Mouse (Mus musculus) forebrain, embryonic 12.5 days (tissue): Measurements from ENCODE around the gene Tcf7l1. TPM values are rescaled to one million over a fixed set of nuclear protein-coding genes. Genes with fewer than 3 reads are reported as not detected.

Experiments
- ATAC-seq: fragments of 200-750 bp; cut with Nextera tagmentation; 2 replicates; pipeline ENCODE4 v1.8.0; 2017; ENCODE audit warnings: moderate TSS enrichment; ENCODE audit not compliant: low FRiP score
- H3K27ac ChIP-seq: fragments of 300-500 bp; sonication (generic); 2 replicates; pipeline ENCODE4 v1.5.1; 2016; ENCODE audit warnings: mild to moderate bottlenecking
- H3K27me3 ChIP-seq: fragments of 300-500 bp; sonication (generic); 2 replicates; pipeline ENCODE4 v1.6.1; 2016; ENCODE audit warnings: mild to moderate bottlenecking
- H3K36me3 ChIP-seq: fragments of 300-500 bp; sonication (generic); replicated peaks from 2 replicates; pipeline ENCODE4 v1.6.1; 2016; ENCODE audit warnings: mild to moderate bottlenecking
- H3K4me1 ChIP-seq: fragments of 300-500 bp; sonication (generic); 2 replicates; pipeline ENCODE4 v1.6.1; 2016
- H3K4me2 ChIP-seq: fragments of 300-500 bp; sonication (generic); 2 replicates; pipeline ENCODE4 v1.6.1; 2016; ENCODE audit warnings: mild to moderate bottlenecking, moderate library complexity
- H3K4me3 ChIP-seq: fragments of 300-500 bp; sonication (generic); replicated peaks from 2 replicates; pipeline ENCODE4 v1.5.1; 2016; ENCODE audit warnings: mild to moderate bottlenecking
- H3K9ac ChIP-seq: fragments of 300-500 bp; sonication (generic); 2 replicates; pipeline ENCODE4 v1.6.1; 2016; ENCODE audit warnings: mild to moderate bottlenecking
- H3K9me3 ChIP-seq: fragments of 300-500 bp; sonication (generic); 2 replicates; pipeline ENCODE4 v1.6.1; 2016
- WGBS: fragments of 180-500 bp; shearing (Covaris S2); methylation state at CpG from one replicate; pipeline ENCODE4 v1.1.7; 2016; 5-methylcytosine and 5-hydroxymethylcytosine counted together
- polyA plus RNA-seq: library from polyadenylated mRNA; unstranded; fragments of >200 nt; fragmentation: Nextera tagmentation; extraction: Ambion mirVana; gene quantifications from 2 replicates; pipeline ENCODE4 v1.2.1, GENCODE M21; 2016

Tcf7l1 gene
- polyA plus RNA-seq, 1 experiment from 2014 or later, result 24.4 TPM

DNA sequence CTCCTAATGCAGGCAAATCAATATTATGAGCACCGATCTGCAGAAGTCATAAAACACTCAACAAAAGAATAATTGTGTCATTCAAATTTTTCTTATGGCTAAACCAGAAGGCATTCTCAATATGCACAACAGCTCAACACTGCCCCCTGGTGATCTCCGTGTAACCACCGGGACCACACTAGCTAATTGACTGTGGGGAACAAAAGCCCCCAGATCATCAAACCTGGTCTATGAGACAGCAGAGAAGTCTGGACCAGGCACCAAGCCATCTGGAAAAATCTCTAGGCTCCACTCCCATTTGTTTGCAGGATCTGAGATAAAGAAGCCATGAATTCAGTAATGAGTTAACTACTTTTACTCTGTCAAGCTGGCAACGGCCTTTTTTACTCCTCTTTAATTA is 122.0 kb downstream of the Tcf7l1 start:
- Histone ChIP-seq H3K27ac (no peak overlapping the region), H3K4me3 (no peak overlapping the region), H3K9me3 (no peaks in the 10 kb centered on the region), H3K9ac (no peak overlapping the region), H3K36me3 (no peaks in the 10 kb centered on the region), H3K4me1 (peaks cover 10% of the 10 kb centered on the region; the same call in 1 of the 2 replicates), H3K27me3 (peaks cover 11% of the 10 kb centered on the region; the same call in 1 of the 2 replicates), H3K4me2 (no peak overlapping the region)
- WGBS, result 40% methylated on average over 4 of the region's 4 CpGs
- peak; percentile 86; the same call in 1 of the 2 replicates for ATAC-seq

DNA sequence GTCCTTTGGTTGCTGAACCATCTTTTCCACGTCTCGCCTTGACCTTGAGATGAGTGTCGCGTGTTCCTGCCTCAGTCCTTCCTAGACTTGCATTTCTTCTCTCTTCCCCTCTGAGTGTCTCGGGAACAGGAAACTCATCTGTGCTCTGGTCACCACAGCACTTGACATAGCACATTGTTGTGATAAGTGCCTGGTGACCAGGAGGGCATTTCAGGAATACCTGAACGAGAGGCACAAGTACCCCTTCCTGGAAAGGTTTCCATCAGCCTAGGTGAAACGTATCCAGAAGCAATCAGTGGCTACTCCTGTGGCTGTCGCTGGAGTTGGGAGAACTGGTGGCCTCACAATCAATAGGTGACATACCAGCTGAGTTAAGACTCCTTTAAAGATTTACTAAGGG is 124.8 kb downstream of the Tcf7l1 start:
- H3K4me1 ChIP-seq, result peaks cover 12% of the 10 kb centered on the region
- H3K27ac ChIP-seq, result no peak overlapping the region
- H3K27me3 ChIP-seq, result no peaks in the 10 kb centered on the region
- no peak overlapping the region for H3K4me2 ChIP-seq
- no peak overlapping the region for H3K9ac ChIP-seq
- H3K9me3 ChIP-seq, result no peaks in the 10 kb centered on the region
- WGBS, result 83% methylated on average over 8 of the region's 8 CpGs
- no peak for ATAC-seq
- H3K36me3 ChIP-seq, result no peaks in the 10 kb centered on the region
- H3K4me3 ChIP-seq, result no peak overlapping the region

DNA sequence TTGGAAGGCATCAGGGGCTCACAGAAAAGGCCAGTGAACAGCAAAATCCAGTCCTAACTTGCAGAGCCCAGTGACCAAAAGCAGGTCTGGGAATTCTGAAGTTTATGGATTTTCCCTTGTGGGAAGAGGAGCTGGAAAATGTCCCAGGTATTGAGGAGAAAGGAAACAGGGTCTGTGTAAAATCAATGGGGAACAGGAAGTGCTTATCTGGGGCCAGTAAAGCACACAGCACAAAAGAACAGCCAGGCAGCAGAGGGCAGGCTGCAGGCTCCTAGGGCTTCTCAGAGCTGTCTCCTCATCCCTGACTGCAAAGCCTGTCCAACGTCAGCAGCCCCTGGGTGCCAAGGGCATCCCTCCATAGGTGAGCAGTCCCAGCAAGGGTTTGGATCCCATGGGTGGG is 126.1 kb downstream of the Tcf7l1 start:
- Histone ChIP-seq H3K4me2 (no peak overlapping the region), H3K4me1 (peaks cover 12% of the 10 kb centered on the region), H3K9ac (no peak overlapping the region), H3K27ac (no peak overlapping the region), H3K27me3 (no peaks in the 10 kb centered on the region), H3K36me3 (no peaks in the 10 kb centered on the region), H3K9me3 (no peaks in the 10 kb centered on the region), H3K4me3 (no peak overlapping the region)
- ATAC-seq, result no peak
- WGBS, result 15% methylated on average over 1 of the region's 1 CpGs

DNA sequence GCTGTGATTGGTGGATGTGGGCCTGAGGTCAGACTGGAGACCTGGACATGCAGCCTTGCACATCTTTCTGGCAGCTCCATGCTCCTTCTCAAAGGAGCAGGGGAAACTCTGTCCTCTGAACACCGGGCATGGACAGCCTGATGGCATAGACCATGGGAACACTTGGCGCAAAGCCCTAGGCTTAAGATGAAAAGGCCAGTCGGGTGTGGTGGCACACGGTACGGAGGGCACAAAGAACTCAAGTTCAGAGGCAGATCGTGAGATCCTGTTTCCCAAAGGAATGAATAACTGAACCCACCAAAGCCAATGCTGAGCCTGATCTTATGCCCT is 128.7 kb downstream of the Tcf7l1 start:
- no peak overlapping the region for H3K27ac ChIP-seq
- H3K9me3 ChIP-seq, result no peaks in the 10 kb centered on the region
- no peaks in the 10 kb centered on the region for H3K36me3 ChIP-seq
- no peak overlapping the region for H3K4me3 ChIP-seq
- no peak overlapping the region for H3K9ac ChIP-seq
- ATAC-seq, result no peak
- no peak overlapping the region for H3K4me2 ChIP-seq
- H3K27me3 ChIP-seq, result no peaks in the 10 kb centered on the region
- H3K4me1 ChIP-seq, result peaks cover 22% of the 10 kb centered on the region
- 92% methylated on average over 6 of the region's 6 CpGs for WGBS

DNA sequence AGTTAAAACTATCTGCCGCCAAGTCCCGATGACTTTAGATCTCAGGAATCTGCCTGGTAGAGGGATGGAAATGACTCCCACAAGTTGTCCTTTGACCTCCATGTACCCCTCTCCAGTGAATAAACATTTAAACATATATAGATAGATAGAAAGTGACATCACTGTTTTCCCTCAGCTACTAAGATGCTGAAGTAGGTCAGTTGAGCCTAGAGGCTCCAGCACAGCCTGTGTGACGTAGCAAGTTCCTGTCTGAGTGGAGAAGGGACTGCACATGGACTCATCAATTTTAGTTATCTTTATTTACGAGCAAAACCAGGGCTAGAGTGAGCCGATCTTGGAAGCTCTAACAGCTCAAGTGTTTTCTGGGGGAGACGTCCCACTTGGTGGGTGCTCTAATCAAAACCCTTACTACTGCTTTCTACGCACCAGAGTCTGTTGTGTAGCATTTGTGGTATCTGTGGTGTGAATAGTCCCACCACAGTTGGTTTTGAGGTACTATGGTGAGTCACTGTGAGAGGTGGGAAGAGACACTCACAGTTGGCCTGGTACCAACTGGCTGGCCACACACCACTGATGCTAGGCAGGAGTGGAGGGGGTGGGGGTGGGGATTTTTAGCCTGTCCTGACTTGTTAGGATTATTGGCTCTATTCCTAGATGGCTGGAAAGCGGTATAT is 129.2 kb downstream of the Tcf7l1 start:
- peaks cover 26% of the 10 kb centered on the region for H3K4me1 ChIP-seq
- H3K9me3 ChIP-seq, result no peaks in the 10 kb centered on the region
- no peak overlapping the region for H3K4me3 ChIP-seq
- no peaks in the 10 kb centered on the region for H3K27me3 ChIP-seq
- H3K4me2 ChIP-seq, result no peak overlapping the region
- ATAC-seq, result no peak
- no peak overlapping the region for H3K27ac ChIP-seq
- WGBS, result 89% methylated on average over 8 of the region's 8 CpGs
- no peak overlapping the region for H3K9ac ChIP-seq
- no peaks in the 10 kb centered on the region for H3K36me3 ChIP-seq

DNA sequence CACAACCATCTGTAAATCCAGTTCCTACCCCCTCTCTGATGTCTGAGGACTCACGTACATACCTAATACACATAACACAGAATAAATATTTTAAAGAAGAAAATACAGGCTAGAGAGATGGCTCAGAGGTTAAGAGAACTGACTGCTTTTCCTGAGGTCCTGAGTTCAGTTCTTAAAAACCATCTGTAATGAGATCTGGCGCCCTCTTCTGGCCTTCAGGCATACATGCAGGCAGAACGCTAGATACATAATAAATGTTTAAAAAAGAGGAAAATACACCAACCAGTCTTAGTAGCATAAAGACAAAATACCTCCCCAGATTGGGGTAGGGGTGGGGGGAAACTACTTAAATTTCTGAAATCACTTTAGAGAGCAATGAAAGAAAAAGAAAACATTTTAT is 131.0 kb downstream of the Tcf7l1 start:
- H3K27ac ChIP-seq, result no peak overlapping the region
- no peaks in the 10 kb centered on the region for H3K27me3 ChIP-seq
- peaks cover 37% of the 10 kb centered on the region for H3K4me1 ChIP-seq
- WGBS, result 54% methylated on average over 3 of the region's 3 CpGs
- no peaks in the 10 kb centered on the region for H3K36me3 ChIP-seq
- ATAC-seq, result no peak
- H3K4me3 ChIP-seq, result no peak overlapping the region
- H3K9ac ChIP-seq, result no peak overlapping the region
- no peaks in the 10 kb centered on the region for H3K9me3 ChIP-seq
- H3K4me2 ChIP-seq, result no peak overlapping the region

DNA sequence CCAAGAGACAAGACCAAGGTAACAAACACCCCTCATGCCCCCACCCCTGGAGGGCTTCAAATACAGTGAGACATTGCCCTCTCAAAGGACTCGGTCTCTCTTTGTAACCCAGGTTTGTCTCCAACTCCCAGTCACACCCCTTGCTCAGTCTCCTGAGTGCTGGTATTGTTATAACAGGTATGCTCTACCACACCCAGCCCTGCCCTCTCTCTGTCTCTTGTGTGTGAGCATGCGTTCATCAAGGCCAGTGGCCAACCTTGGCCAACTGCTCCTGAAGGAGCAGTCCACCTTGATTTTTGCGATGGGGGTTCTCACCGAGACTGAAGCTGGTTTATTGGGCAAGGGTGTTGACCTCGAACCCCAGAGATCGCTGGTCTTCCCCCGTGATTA is 133.0 kb downstream of the Tcf7l1 start:
- H3K36me3 ChIP-seq, result no peaks in the 10 kb centered on the region
- H3K9ac ChIP-seq, result no peak overlapping the region
- H3K27ac ChIP-seq, result peak overlapping the region; percentile 65; the same call in 1 of the 2 replicates
- 90% methylated on average over 7 of the region's 7 CpGs for WGBS
- ATAC-seq, result no peak
- no peaks in the 10 kb centered on the region for H3K9me3 ChIP-seq
- H3K4me1 ChIP-seq, result peaks cover 36% of the 10 kb centered on the region
- no peak overlapping the region for H3K4me2 ChIP-seq
- H3K27me3 ChIP-seq, result no peaks in the 10 kb centered on the region
- no peak overlapping the region for H3K4me3 ChIP-seq

DNA sequence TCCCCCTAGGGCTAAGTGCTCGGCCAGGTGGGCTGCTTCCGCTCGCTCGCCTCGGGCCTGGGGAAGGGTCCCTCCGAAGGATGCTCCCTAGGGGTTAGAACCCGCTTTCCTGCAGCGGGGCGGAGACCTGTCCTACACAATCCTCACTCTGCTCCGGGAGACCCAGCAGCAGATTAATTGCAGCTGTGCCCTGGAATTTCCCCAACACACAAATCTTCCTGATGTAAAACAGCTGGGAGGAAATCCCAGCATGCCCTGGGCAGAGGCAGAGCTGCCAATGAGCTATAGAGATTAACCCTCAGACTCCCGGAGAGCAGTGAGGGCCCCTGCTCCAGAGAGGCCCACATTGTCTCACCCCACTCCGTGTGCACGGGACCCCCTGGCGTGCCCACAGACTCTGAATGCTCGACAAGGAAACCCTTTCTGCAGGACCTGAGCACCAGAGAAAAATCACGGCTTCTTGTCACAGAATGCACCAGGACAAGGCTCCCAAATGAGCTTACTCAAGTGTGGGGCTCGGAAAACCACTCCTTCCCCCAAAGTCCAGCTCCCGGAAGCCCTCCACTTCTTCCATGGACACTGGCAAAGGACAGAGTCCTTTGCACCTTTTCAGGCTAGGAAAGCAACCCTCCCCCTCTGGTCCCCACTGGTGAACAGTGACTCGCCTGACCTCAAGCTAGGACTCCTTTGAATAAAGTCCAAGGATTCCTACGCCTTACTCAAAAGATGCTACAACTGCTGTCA is 133.6 kb downstream of the Tcf7l1 start:
- Histone ChIP-seq H3K9ac (0 out of 2 replicates have a peak overlapping the region, but pooled peaks have one; percentile 29), H3K4me1 (peaks cover 33% of the 10 kb centered on the region), H3K27ac (peak overlapping the region; percentile 65), H3K4me3 (peak overlapping the region; percentile 19), H3K36me3 (no peaks in the 10 kb centered on the region), H3K4me2 (peak overlapping the region; percentile 36), H3K9me3 (no peaks in the 10 kb centered on the region), H3K27me3 (no peaks in the 10 kb centered on the region)
- peak; percentile 53; the same call in 1 of the 2 replicates for ATAC-seq
- WGBS, result 43% methylated on average over 20 of the region's 20 CpGs

DNA sequence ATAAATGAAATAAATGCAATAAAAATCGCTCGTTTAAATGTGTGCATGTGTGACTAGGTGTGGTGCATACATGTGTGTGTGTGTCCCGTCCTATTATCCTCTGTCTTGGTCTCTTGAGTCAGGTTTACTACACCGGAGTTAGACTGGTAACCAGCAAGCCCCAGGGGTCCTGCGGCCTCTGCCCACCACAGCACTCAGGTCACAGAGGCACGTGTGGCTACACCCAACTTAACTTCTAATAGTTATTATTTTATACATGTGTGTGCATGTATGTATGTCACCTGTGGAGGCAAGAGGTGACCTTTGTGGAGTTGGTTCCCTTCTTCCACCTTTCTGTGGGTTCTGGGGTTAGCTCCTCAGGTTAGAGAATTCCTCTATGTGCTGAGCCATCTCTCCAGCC is 134.7 kb downstream of the Tcf7l1 start:
- H3K4me1 ChIP-seq, result peaks cover 28% of the 10 kb centered on the region
- no peak overlapping the region for H3K4me2 ChIP-seq
- no peak overlapping the region for H3K4me3 ChIP-seq
- WGBS, result 94% methylated on average over 6 of the region's 6 CpGs
- H3K36me3 ChIP-seq, result no peaks in the 10 kb centered on the region
- no peak overlapping the region for H3K9ac ChIP-seq
- no peak for ATAC-seq
- no peak overlapping the region for H3K27ac ChIP-seq
- H3K27me3 ChIP-seq, result no peaks in the 10 kb centered on the region
- H3K9me3 ChIP-seq, result no peaks in the 10 kb centered on the region

DNA sequence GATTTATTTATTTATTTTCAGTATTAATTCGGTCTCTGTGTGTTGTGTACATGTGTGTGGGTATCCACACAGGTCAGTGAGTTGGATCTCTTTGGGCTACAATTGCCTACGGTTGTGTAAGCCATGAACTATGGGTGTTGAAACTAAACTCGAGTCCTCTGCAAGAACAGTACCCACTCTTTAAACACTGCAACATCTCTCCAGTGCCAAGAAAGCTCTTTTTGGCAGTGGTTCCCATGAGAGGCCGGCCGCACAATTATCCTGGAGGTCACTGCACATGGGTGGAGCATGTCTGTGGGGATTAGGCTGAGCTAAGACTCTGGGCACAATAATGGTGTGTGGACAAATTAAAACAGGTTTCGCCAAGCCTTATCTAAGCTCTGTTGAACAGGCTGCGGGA is 135.6 kb downstream of the Tcf7l1 start:
- no peaks in the 10 kb centered on the region for H3K36me3 ChIP-seq
- ATAC-seq, result 0 out of 2 replicates have a peak, but pooled peaks have one; percentile 45
- no peaks in the 10 kb centered on the region for H3K9me3 ChIP-seq
- H3K27me3 ChIP-seq, result no peaks in the 10 kb centered on the region
- 64% methylated on average over 7 of the region's 7 CpGs for WGBS
- 0 out of 2 replicates have a peak overlapping the region, but pooled peaks have one; percentile 38 for H3K27ac ChIP-seq
- no peak overlapping the region for H3K9ac ChIP-seq
- H3K4me1 ChIP-seq, result peaks cover 30% of the 10 kb centered on the region
- H3K4me3 ChIP-seq, result no peak overlapping the region
- no peak overlapping the region for H3K4me2 ChIP-seq

DNA sequence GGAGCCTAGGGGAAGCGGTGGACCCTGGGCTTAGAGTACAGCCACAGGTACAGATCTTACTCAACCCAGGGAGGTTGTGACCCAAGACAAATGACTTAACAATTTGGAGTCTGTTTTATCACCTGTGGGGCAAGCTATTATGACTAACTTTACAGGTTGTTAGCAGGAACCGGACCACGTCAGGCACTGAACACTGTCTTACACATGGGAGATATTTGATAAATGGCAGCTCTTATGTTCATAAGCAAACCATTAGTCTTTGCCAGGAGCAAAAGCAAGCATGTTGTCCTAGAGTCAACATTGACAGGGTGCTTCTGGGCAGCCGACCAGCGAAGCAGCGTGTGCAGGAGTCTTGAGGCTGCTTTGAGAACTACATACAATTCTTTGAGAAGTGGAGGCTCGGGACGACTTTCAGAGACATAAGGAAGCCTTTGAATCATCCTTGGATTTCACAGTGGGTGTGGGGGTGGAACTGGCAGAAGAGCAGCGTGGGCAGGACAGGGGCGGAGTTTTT is 138.7 kb downstream of the Tcf7l1 start:
- Histone ChIP-seq H3K27me3 (no peaks in the 10 kb centered on the region), H3K9me3 (no peaks in the 10 kb centered on the region), H3K27ac (no peak overlapping the region), H3K4me3 (no peak overlapping the region), H3K36me3 (0 out of 2 replicates have a peak, but pooled peaks cover 2% of the 10 kb centered on the region), H3K9ac (no peak overlapping the region), H3K4me1 (peaks cover 25% of the 10 kb centered on the region), H3K4me2 (no peak overlapping the region)
- ATAC-seq, result no peak
- 87% methylated on average over 10 of the region's 10 CpGs for WGBS

DNA sequence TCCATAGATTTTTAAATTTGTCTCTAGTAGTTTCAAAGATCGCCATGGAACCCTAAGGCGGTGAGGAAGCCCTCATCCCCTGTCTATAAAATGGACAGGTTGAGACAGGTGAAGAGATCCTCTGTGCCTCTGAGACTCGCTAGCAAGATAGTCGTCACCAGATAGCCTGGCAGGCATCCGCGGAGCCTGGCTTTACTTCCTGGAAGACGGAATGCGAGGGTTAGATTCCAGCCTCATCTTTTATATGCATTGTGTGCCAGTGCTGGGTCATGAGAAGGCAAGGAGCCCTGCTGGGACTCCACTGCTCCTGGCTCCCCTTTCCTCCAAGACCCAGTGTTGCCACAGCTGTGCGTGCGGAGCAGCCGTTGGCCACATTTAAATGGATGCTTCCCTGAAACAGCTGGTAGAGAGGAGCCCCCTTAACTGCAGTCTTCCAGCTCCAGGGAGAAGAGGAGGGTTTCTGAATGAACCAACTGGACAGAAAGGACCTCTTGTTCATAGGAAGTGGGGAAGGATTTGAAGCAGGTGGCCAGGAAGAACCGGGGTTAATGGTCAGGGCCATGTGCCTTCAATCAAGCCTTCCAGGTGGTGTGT is 141.0 kb downstream of the Tcf7l1 start:
- no peak for ATAC-seq
- 69% methylated on average over 12 of the region's 12 CpGs for WGBS
- H3K9ac ChIP-seq, result no peak overlapping the region
- no peak overlapping the region for H3K4me2 ChIP-seq
- peaks cover 10% of the 10 kb centered on the region for H3K4me1 ChIP-seq
- H3K27ac ChIP-seq, result 0 out of 2 replicates have a peak overlapping the region, but pooled peaks have one; percentile 15
- no peaks in the 10 kb centered on the region for H3K27me3 ChIP-seq
- H3K9me3 ChIP-seq, result no peaks in the 10 kb centered on the region
- H3K36me3 ChIP-seq, result 0 out of 2 replicates have a peak, but pooled peaks cover 2% of the 10 kb centered on the region
- no peak overlapping the region for H3K4me3 ChIP-seq
